Mouse (Mus musculus) hindbrain, postnatal 0 days (tissue): ENCODE results near the gene Dsn1. TPM values are rescaled to one million over a fixed set of nuclear protein-coding genes. Genes with fewer than 3 reads are reported as not detected.

Experiments used
- ATAC-seq: fragments of 200-750 bp; cut with Nextera tagmentation; 2 replicates; pipeline ENCODE4 v1.8.0; 2017; ENCODE audit warnings: mild to moderate bottlenecking, moderate TSS enrichment, moderate library complexity
- DNase-seq: peaks from one replicate; pipeline ENCODE4 v3.0.0-alpha.2; 2015; ENCODE audit warnings: low spot score
- H3K27ac ChIP-seq: fragments of 300-500 bp; sonication (generic); 2 replicates; pipeline ENCODE4 v1.5.1; 2014; ENCODE audit warnings: mild to moderate bottlenecking
- H3K27me3 ChIP-seq: fragments of 300-500 bp; sonication (generic); 2 replicates; pipeline ENCODE4 v1.6.1; 2014; ENCODE audit warnings: low read length, mixed read lengths; ENCODE audit not compliant: insufficient read depth
- H3K36me3 ChIP-seq: fragments of 300-500 bp; sonication (generic); 2 replicates; pipeline ENCODE4 v1.6.1; 2014; ENCODE audit warnings: low read length, mixed read lengths; ENCODE audit not compliant: insufficient read depth
- H3K4me1 ChIP-seq: fragments of 300-500 bp; sonication (generic); 2 replicates; pipeline ENCODE4 v1.6.1; 2014; ENCODE audit warnings: antibody characterized with exemption, low read length, mixed read lengths; ENCODE audit not compliant: insufficient read depth
- H3K4me2 ChIP-seq: fragments of 300-500 bp; sonication (generic); 2 replicates; pipeline ENCODE4 v1.6.1; 2014; ENCODE audit warnings: low read depth, mild to moderate bottlenecking, low read length, moderate library complexity, mixed read lengths
- H3K4me3 ChIP-seq: fragments of 300-500 bp; sonication (generic); 2 replicates; pipeline ENCODE4 v1.5.1; 2014; ENCODE audit warnings: low read length
- H3K9ac ChIP-seq: fragments of 300-500 bp; sonication (generic); replicated peaks from 2 replicates; pipeline ENCODE4 v1.6.1; 2014; ENCODE audit warnings: mild to moderate bottlenecking, low read length, moderate library complexity, mixed read lengths
- H3K9me3 ChIP-seq: fragments of 300-500 bp; sonication (generic); 2 replicates; pipeline ENCODE4 v1.6.1; 2016; ENCODE audit warnings: low read length, mixed read lengths
- CTCF ChIP-seq: IDR thresholded peaks from 2 replicates; pipeline ENCODE4 v1.5.1; 2016; ENCODE audit warnings: antibody characterized with exemption, control low read depth, low read depth
- WGBS: fragments of 180-500 bp; shearing (Covaris S2); extraction: QIAGEN DNeasy Blood & Tissue Kit; methylation state at CpG from one replicate; pipeline ENCODE4 v1.1.7; 2014; 5-methylcytosine and 5-hydroxymethylcytosine counted together
- polyA plus RNA-seq: library from polyadenylated mRNA; unstranded; fragments of >200 nt; fragmentation: Nextera tagmentation; extraction: Ambion mirVana; gene quantifications from 2 replicates; pipeline ENCODE4 v1.2.1, GENCODE M21; 2015
- total RNA-seq: library from RNA; depleted of rRNA; stranded (reverse); fragments of >200 nt; gene quantifications from 2 replicates; pipeline ENCODE4 v1.2.3, GENCODE M21; 2014

The Dsn1 gene
- total and polyA plus RNA-seq, 2 experiments from 2014 or later, result 9.5 to 12.7 TPM

GRCm38 (mm10) chr2:157010121-157010520 lies 3.2 kb upstream of the Dsn1 start:
- DNase-seq (peak; percentile 9), ATAC-seq (no peak)
- H3K4me3 ChIP-seq, result no peak overlapping the region
- H3K36me3 ChIP-seq, result 0 out of 2 replicates have a peak, but pooled peaks cover 4% of the 10 kb centered on the region
- no peak overlapping the region for H3K4me2 ChIP-seq
- TF ChIP-seq CTCF, result no peak
- peak overlapping the region; percentile 41; the same call in 1 of the 2 replicates for H3K27ac ChIP-seq
- no peak overlapping the region for H3K9ac ChIP-seq
- H3K9me3 ChIP-seq, result no peaks in the 10 kb centered on the region
- no peaks in the 10 kb centered on the region for H3K27me3 ChIP-seq
- peaks cover 9% of the 10 kb centered on the region; the same call in 1 of the 2 replicates for H3K4me1 ChIP-seq

GRCm38 (mm10) chr2:157008509-157008908 lies 1.6 kb upstream of the Dsn1 start:
- DNase-seq (no peak), ATAC-seq (no peak)
- no peak overlapping the region for H3K4me2 ChIP-seq
- no peak overlapping the region for H3K9ac ChIP-seq
- TF ChIP-seq CTCF, result no peak
- no peak overlapping the region for H3K27ac ChIP-seq
- H3K4me1 ChIP-seq, result peaks cover 9% of the 10 kb centered on the region; the same call in 1 of the 2 replicates
- no peaks in the 10 kb centered on the region for H3K36me3 ChIP-seq
- no peaks in the 10 kb centered on the region for H3K9me3 ChIP-seq
- H3K4me3 ChIP-seq, result no peak overlapping the region
- no peaks in the 10 kb centered on the region for H3K27me3 ChIP-seq

- Histone ChIP-seq H3K4me2 (peak overlapping the region; percentile 100), H3K9me3 (no peaks in the 10 kb centered on the region), H3K4me1 (peaks cover 9% of the 10 kb centered on the region; the same call in 1 of the 2 replicates), H3K27me3 (no peaks in the 10 kb centered on the region), H3K27ac (peak overlapping the region; percentile 67; the same call in 1 of the 2 replicates), H3K36me3 (no peaks in the 10 kb centered on the region), H3K9ac (peak overlapping the region; percentile 65), H3K4me3 (peak overlapping the region; percentile 64)
- no peak for TF ChIP-seq CTCF
- DNase-seq, result no peak
- ATAC-seq, result peak; percentile 57
- 21% methylated on average over 5 of the region's 5 CpGs for whole genome bisulfite sequencing
Measured at GRCm38 (mm10) chr2:157007234-157007596, 261 bp upstream of the Dsn1 start.

- ATAC-seq, result no peak
- Histone ChIP-seq H3K36me3 (no peaks in the 10 kb centered on the region), H3K4me3 (no peak overlapping the region), H3K27ac (no peak overlapping the region), H3K9ac (no peak overlapping the region), H3K4me1 (peaks cover 3% of the 10 kb centered on the region; the same call in 1 of the 2 replicates), H3K27me3 (no peaks in the 10 kb centered on the region), H3K9me3 (no peaks in the 10 kb centered on the region), H3K4me2 (no peak overlapping the region)
- DNase-seq, result no peak
- 88% methylated on average over 4 of the region's 4 CpGs for WGBS
- no peak for TF ChIP-seq CTCF
Measured at GRCm38 (mm10) chr2:157002321-157002720, 4.6 kb downstream of the Dsn1 start.

GRCm38 (mm10) chr2:156998263-156998662 lies 8.7 kb downstream of the Dsn1 start:
- TF ChIP-seq CTCF, result no peak
- H3K9me3 ChIP-seq, result no peaks in the 10 kb centered on the region

GRCm38 (mm10) chr2:156996576-156996975 lies 10.4 kb downstream of the Dsn1 start:
- no peak overlapping the region for H3K4me3 ChIP-seq
- peak; percentile 91 for TF ChIP-seq CTCF
- peak; percentile 69 for ATAC-seq

More at GRCm38 (mm10) chr2:156998263-156998662, 8.7 kb downstream of the Dsn1 start:
- H3K27ac ChIP-seq, result no peak overlapping the region
- H3K4me2 ChIP-seq, result no peak overlapping the region
- no peaks in the 10 kb centered on the region for H3K4me1 ChIP-seq
- ATAC-seq (no peak), DNase-seq (peak; percentile 45)
- H3K4me3 ChIP-seq, result no peak overlapping the region
- 75% methylated on average over 5 of the region's 5 CpGs for WGBS
- H3K27me3 ChIP-seq, result no peaks in the 10 kb centered on the region
- no peak overlapping the region for H3K9ac ChIP-seq
- H3K36me3 ChIP-seq, result no peaks in the 10 kb centered on the region

GRCm38 (mm10) chr2:156991470-156992319 lies 15.3 kb downstream of the Dsn1 start, which contains the start of gene Ndrg3:
Gene Ndrg3 (minus strand): TSS chr2:156992056.
- H3K4me2 ChIP-seq, result peak within 1 kb of the TSS; percentile 75
- H3K36me3 ChIP-seq, result no peaks in the 10 kb centered on the region
- under 1% methylated on average over 66 of the region's 66 CpGs for WGBS
- H3K27ac ChIP-seq, result peak within 1 kb of the TSS; percentile 69
- DNase-seq (peak; percentile 100), ATAC-seq (peak; percentile 96)
- peak; percentile 70 for TF ChIP-seq CTCF
- H3K4me3 ChIP-seq, result peak within 1 kb of the TSS; percentile 66
- no peaks in the 10 kb centered on the region for H3K27me3 ChIP-seq
- H3K9me3 ChIP-seq, result no peaks in the 10 kb centered on the region
- H3K4me1 ChIP-seq, result peaks cover 5% of the 10 kb centered on the region; the same call in 1 of the 2 replicates
- H3K9ac ChIP-seq, result peak within 1 kb of the TSS; percentile 72

More at GRCm38 (mm10) chr2:156996576-156996975, 10.4 kb downstream of the Dsn1 start:
- Histone ChIP-seq H3K27ac (no peak overlapping the region), H3K4me1 (no peaks in the 10 kb centered on the region), H3K9me3 (no peaks in the 10 kb centered on the region), H3K27me3 (no peaks in the 10 kb centered on the region), H3K9ac (no peak overlapping the region), H3K36me3 (no peaks in the 10 kb centered on the region), H3K4me2 (no peak overlapping the region)
- DNase-seq, result peak; percentile 89
- WGBS, result 58% methylated on average over 6 of the region's 6 CpGs
